Mouse (Mus musculus): ENCODE measurements around the gene Sidt2.

The Sidt2 gene

DNA sequence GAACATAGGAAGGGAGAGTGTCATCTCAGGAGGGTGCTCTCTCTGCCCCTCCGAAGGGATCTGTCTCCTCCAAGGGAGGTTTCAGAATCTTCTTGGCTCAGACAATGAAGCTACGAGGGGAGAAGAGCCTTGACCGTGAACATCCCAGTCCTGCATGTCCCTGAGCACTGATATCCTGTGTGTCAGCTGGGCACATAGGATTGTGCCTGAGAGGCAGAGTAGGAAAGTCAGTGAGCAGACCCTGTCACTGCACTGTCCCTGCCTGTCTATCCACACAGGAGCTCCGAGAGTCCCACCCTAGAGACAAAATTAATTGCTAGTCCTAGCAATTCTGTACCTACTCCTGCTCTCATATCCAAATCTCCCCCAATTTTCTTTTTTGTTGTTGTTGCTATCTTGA is 3.0 kb downstream of the Sidt2 start:
- DNase-seq (ENCODE audit: low read depth in 1 of 2, low spot score in 2 of 2): no peak

DNA sequence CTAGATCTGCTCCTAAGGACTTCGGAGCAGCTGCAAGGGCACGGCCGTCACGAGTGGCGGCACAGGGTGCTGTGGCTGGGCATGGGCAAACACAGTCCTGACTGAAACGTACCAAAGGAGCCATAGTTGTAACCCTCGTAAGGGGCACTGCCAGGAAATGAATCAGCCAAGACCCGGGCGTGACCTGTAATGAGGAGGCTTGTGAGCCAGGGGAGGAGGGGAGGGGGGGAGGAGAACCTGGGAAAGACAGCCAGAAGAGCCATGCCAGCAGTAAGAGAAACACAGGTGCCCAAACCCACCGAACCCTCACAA is 8.2 kb downstream of the Sidt2 start:
- DNase-seq (ENCODE audit: low read depth in 1 of 2, low spot score in 2 of 2): no peak

DNA sequence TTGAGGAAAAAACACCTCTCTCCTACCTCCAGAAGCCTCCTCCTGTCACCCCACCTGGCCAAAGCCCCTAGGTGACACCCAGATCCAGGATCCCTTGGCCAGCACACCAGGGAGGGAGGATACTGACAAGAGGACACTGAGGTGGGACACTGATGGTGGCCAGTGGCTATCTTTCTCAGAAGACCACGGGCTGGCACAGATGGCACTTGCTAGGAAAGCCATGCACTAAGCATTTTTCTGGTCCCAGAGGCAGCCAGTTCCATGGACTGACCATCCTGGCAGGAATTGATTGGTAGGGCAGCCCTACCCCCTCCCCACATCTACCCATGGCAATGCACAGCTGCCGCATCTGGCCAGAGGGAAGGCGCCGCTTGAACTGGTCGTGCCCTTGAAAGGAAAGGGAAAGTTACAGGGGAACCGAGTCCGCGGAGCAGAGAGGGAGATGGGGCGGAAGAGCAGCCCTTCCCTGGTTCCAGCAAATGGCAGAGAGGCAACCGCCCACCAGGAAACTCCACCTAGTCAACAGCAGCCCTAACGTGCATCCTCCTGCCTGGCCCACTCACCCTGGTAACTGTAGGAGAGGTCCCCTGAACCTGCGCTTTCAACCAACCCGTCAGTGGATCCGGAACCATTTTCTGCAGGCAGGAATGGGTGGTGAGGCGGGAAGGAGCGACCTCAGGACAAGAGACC is 8.7 kb downstream of the Sidt2 start:
- DNase-seq (ENCODE audit: low read depth in 1 of 2, low spot score in 2 of 2): no peak

DNA sequence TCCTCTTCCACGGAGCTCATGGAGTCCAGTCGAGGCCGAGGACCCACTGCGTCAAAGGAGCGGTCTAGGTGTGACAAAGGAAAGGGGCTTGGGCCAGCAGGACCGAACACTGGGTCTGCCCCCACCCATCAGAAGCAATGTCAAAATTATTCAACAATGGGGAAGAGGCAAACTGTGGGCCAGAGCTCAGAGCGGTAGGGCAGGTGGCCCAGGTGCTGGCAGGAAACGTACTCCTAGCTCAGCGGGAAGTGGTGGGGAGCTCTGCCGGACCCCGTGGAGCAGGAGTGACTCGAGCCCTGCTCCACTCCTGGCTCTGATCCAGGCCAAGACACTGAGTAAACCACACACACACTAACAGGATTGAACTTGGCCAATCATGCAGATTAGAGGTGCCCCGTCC is 9.3 kb downstream of the Sidt2 start:
- DNase-seq (ENCODE audit: low read depth in 1 of 2, low spot score in 2 of 2): no peak

DNA sequence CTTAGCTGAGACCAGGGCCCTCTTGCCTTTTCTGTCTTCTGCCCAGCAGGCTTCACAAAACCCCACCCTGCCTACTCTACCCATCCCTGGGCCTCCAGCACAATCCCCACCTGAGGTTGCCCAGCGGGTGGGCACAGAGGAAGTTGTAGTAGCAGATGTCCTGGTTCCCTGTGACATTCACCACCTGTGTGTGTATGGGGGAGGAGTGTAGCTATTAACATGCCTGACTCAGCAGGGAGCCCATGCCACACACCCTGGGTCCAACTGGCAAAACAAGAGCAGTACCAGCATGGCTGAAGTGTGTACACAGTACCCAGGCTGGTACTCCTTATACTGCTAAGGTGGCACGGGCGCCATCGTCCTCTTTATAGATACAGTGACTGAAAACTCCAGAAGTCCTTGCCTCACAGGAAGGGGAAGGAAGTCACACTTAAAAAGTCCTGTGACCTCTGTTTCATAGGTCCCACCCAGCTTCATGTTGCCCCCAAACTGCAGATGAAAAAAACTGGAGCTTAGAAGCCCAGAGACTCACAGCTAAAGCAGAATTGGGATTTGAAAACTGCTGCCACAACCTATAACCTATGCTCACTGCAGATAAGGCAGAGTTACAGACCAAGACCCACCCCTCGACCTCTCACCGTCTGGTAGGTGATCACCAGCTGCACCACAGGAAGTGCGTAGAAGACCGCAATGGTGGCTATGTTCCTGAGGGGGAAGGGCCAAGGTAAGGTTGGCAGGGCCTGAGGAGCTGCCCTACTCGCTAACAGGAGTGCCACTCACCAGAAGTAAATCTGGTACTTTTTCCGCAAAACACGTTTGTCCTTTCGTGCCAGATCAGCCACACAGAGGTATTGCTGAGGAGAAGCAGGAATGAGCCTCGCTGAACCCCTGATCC is 10.3 kb downstream of the Sidt2 start:
- peak in 1 of 2 experiments; percentile 32 for DNase-seq (ENCODE audit: low read depth in 1 of 2, low spot score in 2 of 2)

DNA sequence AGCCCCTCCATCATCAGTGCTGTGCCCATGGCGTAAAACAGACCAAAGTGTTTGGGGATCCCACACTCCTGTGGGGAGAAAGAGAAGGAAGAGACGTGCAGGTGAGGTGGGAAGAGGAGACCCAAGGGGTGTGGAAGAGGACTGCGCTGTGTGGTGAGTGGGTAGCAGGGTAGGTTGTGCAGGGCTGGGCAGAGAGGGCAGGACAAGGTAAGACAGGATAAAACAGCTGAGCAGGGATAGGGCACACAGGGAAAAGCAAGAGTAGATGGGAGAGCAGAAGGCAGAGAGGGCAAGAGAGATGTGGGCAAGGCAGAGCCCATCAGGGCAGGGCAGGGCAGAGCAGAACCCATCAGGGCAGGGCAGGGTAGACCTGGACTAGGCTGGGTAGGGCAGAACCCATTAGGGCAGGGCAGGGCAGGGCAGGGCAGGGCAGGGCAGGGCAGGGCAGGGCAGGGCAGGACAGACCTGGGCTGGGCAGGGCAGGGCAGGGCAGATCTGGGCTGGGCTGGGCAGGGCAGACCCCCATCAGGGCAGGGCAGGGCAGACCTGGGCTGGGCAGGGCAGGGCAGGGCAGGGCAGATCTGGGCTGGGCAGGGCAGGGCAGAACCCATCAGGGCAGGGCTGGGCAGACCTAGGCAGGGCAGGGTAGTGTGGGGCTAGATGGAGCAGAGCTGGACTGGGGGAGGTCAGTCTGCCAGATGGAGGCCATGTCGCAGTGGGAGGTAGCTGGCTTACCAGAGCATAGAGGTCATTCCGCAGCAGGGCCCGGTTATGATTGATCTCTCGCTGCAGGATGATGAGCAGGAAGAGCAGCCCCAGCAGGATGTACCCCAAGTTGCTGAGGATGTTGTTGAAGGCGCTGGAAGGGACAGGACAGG is 11.2 kb downstream of the Sidt2 start:
- no peak for DNase-seq (ENCODE audit: low read depth in 1 of 2, low spot score in 2 of 2)

DNA sequence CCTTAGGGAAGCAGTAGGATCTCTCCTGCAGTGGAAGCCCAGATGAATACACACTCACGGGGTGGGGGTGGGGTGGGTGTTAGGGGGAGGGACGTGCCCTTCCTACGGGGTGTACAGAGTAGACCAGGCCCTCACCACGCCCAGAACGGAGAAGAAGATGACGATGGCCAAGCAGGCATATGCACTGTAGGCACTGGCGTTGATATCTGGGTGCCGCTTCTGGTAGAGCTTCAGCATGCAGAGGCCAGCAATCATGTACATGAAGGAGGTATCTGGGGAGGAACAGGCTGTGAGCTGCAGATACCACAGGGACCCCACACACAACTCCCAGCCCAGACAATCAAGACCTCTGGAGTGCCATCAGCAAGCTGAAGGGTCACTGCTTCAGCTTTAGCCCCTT is 12.1 kb downstream of the Sidt2 start:
- DNase-seq (ENCODE audit: low read depth in 1 of 2, low spot score in 2 of 2): no peak

DNA sequence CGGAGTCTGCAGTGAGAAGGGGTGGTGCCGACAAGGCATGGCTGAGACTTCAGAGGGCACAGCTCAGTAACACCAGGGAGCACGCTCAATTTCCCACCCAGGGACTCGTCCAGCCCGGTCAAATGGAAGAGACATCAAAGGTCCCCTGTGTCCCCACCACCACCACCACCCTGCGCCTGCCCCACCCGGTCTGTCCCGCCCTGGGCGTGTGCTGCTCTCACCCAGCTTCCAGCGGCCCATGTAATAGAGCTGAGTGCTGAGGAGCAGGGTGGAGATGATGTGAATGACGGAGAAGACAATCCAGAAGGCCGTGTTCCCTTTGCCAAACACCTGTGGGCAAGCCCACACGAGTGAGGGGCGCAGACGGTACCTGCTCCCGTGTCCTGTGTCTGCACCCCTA is 12.6 kb downstream of the Sidt2 start:
- DNase-seq (ENCODE audit: low read depth in 1 of 2, low spot score in 2 of 2): no peak

DNA sequence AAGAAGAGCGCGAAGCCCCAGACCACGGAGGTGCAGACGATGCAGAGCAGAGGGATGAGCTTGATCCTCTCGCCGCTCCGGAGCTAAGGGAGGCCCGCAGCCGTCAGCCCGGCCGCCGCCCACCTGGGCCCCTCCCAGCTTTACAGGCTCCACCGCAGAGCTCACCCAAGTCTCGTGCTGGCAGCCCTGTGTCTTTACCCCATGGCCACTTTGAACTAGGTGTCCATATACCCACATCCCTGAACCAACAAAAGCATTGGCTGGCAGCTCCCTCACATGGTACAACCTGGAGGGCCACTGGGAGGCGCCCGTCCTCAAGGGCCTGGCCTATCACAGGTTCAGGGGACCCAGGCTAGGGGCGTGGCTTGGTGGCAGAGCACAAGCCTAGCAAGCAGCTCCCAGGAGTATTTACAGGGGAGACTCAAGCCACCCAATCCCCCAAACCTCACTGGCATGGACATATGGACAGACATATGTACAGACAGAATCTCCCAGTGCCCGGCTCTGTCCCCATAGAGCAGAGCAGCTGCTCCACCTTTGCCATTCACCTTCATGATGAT is 13.6 kb downstream of the Sidt2 start:
- DNase-seq (ENCODE audit: low read depth in 1 of 2, low spot score in 2 of 2): no peak

DNA sequence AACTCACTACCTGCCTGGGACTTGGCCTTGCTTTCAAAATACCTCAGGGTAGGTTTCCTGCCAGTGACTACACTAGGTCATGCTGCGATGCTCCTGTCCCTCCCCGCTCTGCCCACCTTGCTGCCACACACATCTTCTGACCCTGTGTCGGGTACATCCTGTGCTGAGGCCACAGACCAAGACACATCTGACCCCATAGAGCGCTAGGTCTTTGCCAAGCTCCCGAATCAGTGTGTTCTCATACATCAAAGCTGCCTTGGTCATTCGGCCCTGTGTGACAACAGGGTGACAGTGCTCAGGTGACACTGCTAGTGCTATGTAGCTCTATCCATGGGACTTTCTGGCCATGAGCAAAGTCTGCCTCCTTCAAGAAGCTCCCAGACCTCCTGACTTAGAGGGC is 15.3 kb downstream of the Sidt2 start:
- DNase-seq (ENCODE audit: low read depth in 1 of 2, low spot score in 2 of 2): no peak

DNA sequence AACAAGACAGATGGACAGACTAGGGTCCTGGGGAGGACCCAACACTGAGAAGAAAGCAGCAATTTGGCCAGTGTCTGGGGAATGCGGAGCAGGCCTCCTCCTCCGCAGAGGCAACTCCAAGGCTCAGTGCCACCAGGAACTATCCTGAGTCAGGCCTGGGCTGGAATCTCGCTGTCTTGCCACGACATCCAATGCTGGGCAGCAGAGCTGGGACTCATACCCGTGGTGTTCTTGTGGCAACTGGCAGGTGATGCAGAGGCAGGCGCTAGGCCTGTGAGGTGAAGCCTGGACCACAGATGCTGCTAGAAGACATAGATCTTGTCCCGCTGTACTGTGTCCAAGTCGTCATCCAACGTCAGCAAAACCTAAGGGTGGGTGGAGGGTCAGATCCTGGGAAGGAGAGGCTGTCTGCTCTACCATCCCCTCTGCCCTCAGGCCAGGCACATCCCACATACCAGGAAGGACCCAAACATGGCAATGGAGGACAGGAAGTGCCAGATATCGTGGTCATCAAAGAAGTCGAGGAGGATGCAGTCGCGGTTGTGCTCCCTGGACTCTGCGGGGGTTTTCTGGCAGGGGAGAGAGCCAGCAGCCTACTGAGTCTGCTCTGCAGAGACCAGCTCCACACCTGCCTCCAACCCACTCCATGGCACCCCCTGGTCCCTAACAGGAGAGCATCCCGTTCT is 16.0 kb downstream of the Sidt2 start:
- no peak for DNase-seq (ENCODE audit: low read depth in 1 of 2, low spot score in 2 of 2)

DNA sequence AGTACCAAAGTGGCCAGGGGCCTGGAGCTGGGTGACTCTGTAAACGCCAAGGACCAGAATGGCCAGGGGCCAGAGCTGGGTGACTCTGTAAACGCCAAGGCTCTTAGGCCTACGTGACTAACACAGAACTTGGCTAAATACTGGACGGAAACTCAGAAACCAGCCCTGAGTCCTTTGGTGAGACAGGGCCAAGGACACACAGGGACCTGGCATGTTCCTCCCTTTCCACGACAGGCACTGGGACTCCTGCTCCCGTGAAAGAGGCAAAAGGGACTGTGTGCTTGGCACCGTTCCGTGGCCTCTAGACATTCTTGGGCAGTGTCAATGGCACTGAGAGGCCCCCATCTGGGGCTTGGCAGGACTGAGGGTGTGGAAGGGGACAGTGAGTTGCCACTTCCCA is 17.0 kb downstream of the Sidt2 start:
- DNase-seq (ENCODE audit: low read depth in 1 of 2, low spot score in 2 of 2): no peak

DNA sequence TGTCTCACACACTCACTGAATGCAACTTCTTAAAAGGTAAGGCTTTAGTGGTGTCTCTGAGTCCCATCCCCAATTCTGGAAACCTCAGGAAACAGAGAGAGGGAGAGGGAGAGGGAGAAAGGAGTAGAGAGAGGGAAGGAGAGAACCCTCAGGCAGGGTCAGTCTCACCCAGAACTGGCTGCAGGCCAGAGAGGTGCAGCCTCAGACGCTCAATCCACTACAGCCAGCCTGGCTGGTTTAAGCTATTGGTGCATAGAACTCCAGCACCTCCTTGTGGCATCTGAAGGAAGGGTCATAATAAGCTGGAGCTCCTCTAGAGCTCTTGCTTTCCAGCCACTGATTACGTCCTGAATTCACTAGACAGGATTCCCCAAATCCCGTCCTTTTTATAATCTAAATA is 18.2 kb downstream of the Sidt2 start:
- peak in 1 of 2 experiments; percentile 33 for DNase-seq (ENCODE audit: low read depth in 1 of 2, low spot score in 2 of 2)

DNA sequence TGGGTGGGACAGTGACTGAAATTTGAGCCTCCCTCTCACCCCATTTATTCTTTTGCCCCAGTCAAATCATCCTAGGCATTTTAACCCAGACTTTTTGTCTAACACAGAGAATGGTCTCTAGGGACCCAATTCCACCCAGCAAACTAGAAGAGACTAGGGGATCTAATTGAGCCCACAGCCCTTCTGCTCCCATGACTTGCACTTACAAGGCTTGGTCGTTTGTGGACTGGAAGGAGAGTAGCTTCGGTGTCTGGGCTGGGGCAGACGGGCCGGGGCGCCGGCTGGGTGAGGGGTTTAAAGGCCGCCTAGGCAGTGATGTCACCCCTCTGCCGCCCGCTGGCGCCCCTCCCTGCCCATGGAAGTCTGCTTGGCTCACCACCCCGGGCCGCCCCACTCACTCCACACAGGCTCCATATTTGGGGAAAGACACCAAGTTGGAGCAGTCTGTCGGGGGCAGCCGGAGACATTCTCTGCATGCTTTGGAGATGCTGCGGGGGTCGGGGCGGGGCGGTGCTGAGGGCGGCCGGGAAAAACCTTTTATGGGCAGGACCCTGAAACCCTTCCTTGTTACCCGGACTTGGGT is 19.3 kb downstream of the Sidt2 start, which contains the start of gene Tagln:
TSS of gene Tagln (minus strand) at position 431 of the 583 bp plus-strand sequence.
- no peak for DNase-seq (ENCODE audit: low read depth in 1 of 2, low spot score in 2 of 2)

DNA sequence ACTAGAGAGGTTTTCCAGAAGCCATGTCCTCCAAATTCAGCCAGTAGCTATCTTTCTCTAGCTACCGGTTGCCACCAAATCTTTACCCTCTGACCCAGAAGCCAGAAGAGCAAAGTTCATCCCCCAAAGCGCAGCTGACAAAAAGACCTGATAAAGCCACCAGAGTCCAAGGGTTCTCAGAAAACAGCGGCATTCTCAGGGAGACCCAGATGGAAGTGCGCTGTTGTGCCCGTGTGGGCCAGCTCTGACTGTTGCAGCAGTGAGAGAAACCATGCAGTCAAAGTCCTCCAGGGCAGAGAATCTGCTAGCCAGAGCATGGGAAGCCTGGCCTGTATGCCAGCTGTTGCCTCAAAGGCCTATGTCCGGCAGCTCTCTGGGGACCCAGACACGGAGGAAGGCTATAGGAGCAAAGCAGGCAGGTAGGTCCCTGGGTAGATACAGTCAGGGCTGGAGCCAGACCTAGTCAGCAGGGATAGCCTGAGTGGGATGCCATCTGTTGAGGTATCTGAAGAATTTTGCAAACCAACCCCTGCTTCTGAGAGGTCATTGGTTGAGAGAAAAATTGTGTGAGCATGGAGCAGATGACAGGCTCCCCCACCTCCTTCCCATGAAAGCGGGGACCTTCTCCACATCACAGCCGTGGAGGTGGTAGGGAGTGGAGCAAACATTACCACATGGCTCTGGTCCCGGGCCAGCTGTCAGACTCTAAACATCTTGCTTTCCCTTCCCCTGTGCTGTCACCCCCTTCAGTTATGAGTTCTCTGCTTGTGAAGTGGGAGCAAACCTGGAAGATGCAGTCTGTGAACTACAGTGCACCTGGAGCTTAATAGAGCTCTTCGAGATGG is 22.3 kb downstream of the Sidt2 start:
- no peak for DNase-seq (ENCODE audit: low read depth in 1 of 2, low spot score in 2 of 2)

DNA sequence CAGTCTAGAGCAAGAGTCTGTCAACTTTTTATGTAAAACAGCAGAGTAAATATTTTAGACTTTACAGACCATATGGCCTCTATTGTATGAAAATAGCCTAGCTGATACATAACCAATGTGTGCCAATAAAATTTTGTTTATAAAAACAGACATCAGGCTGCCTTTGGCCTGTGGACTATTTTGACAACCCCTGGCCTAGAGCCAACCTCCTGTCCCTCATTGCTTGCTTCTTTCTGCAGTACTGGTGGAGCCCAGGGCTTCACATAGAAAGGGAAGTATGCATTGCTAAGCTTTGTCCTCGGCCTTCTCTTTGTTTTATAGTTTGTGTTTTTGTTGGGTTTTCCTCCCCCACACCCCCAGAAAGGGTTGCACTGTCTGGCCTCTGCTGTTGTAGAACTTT is 23.1 kb downstream of the Sidt2 start:
- DNase-seq (ENCODE audit: low read depth in 1 of 2, low spot score in 2 of 2): no peak

DNA sequence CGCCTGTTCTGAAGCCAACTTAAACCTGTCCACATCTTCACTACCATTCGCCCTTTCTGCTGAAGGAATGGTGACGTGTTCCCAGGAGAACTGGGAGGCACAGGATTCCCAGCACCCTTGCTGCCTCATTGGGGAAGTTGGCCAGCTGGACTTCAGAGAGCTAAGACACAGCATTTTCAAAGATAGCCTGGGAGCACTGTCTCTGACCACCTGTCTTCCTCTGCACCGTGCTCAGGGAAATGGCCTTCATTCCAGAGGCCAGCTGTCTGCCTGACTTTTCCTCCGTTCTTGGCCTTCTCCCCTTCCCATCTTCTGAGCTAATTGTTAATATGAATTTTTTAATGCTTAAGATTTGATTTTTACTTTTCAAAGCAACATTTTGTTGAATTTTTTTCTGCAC is 25.8 kb downstream of the Sidt2 start:
- no peak for DNase-seq (ENCODE audit: low read depth in 1 of 2, low spot score in 2 of 2)

DNA sequence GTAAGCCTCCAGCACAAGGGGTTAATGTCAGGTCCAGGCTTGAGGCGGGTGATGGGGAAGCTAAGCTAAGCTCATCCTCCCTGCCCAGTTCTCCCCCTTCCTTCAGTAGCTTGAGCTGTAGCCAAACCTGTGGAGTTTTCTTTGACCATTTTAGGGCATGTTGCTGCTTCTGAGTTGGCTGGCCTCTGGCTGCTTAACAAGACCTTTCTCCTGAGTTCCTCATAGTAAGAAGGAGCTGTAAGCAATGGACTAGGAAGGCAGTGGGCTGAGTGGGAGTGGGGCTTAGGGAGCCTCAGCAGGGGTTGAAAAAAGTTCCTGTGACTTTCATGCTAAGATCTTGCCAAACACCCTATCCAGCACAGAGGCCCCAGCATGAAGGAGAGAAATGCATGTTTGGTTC is 35.2 kb downstream of the Sidt2 start:
- DNase-seq (ENCODE audit: low read depth in 1 of 2, low spot score in 2 of 2): no peak

Data from monocyte, adult 2 months (primary cell).